Mouse (Mus musculus) effector memory CD4-positive, alpha-beta T cell, adult 5 months (primary cell): ENCODE data around the gene Olfr834. TPM values are rescaled to one million over a fixed set of nuclear protein-coding genes. Genes with fewer than 3 reads are reported as not detected.

Source experiments
- polyA plus RNA-seq: library from polyadenylated mRNA; unstranded; fragments of 100-300 nt; shearing (Covaris generic); gene quantifications from one replicate; pipeline ENCODE4 v1.2.1, GENCODE M21; 2017

Olfr834 gene
- polyA plus RNA-seq = not detected

DNA sequence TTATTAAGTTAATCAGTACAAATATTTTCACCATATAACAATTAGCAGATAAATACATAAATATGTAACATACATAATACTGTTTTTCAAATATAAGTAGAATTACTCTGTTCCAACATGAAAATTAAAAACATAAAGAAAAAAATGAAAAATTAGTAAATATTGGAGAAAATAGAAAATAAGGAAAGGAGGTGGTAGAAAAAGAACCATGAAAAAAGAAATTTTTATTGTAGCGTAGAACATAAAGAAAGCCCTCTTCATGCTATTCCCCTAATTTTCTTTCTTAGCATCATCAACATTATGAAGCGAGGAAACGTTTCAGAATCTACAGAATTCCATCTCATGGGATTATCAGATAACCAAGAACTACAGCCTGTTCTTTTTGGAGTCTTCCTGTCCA lies at the start of gene Olfr834:
TSS of gene Olfr834 (plus strand) at position 301 of the 400 bp plus-strand sequence.

DNA sequence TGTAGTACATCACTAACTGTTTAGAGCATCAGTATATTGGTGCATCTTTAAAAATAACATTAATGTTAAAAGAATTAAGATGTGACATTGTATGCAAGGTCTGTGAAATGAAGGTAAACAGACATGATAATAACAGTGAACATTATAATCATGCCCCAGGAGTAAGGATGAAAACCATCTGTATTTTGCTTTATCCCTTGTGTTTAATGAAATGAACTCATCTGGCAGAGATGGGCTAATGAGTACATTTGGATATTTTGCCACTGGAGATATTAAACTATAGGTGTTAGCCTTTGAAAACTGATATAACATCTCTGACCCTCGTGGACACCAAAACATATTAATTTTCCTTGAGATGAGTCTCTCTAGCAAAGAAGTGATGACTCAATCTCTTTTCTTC lies 44.6 kb downstream of the Olfr834 start, which contains the start of gene Olfr835:
TSS of gene Olfr835 (plus strand) at position 301 of the 400 bp plus-strand sequence.

Other genes with a start within 250 kb of the Olfr834 start
- gene Olfr24, start 224.0 kb upstream of the Olfr834 start, polyA plus RNA-seq = 0.14 TPM
- gene Olfr828, start 168.5 kb upstream of the Olfr834 start, polyA plus RNA-seq = not detected
- gene Olfr829, start 133.1 kb upstream of the Olfr834 start, polyA plus RNA-seq = not detected
- gene Olfr830, start 113.3 kb upstream of the Olfr834 start, polyA plus RNA-seq = not detected
- gene Olfr832, start 50.9 kb upstream of the Olfr834 start, polyA plus RNA-seq = not detected
- gene Olfr835, start 44.7 kb downstream of the Olfr834 start, polyA plus RNA-seq = not detected
- not detected for gene Olfr836, start 132.4 kb downstream of the Olfr834 start, polyA plus RNA-seq
- gene Olfr837, start 148.3 kb downstream of the Olfr834 start, polyA plus RNA-seq = 0.46 TPM
- gene Olfr839-ps1, start 189.3 kb downstream of the Olfr834 start, polyA plus RNA-seq = 0.10 TPM